Mouse (Mus musculus): Measurements from ENCODE around the gene Dcpp3.
"Not testable (repeated sequence)": the region's sequence is repeated elsewhere in the genome, so short reads cannot be mapped to it uniquely, and the experiment has no call there.

GRCm38 (mm10) chr17:23950828-23951227, 33.6 kb downstream of the Dcpp3 start:
- TF ChIP-seq CTCF (IDR thresholded peaks at IDR 0.05); EP300 (IDR thresholded peaks at IDR 0.05; ENCODE audit: insufficient read depth, low read depth, low read length); POLR2A (IDR thresholded peaks at IDR 0.05; ENCODE audit: insufficient read depth, low read depth, low read length): not testable (repeated sequence)

Data from heart, adult 2 months (tissue).